In the genomic region with DNA sequence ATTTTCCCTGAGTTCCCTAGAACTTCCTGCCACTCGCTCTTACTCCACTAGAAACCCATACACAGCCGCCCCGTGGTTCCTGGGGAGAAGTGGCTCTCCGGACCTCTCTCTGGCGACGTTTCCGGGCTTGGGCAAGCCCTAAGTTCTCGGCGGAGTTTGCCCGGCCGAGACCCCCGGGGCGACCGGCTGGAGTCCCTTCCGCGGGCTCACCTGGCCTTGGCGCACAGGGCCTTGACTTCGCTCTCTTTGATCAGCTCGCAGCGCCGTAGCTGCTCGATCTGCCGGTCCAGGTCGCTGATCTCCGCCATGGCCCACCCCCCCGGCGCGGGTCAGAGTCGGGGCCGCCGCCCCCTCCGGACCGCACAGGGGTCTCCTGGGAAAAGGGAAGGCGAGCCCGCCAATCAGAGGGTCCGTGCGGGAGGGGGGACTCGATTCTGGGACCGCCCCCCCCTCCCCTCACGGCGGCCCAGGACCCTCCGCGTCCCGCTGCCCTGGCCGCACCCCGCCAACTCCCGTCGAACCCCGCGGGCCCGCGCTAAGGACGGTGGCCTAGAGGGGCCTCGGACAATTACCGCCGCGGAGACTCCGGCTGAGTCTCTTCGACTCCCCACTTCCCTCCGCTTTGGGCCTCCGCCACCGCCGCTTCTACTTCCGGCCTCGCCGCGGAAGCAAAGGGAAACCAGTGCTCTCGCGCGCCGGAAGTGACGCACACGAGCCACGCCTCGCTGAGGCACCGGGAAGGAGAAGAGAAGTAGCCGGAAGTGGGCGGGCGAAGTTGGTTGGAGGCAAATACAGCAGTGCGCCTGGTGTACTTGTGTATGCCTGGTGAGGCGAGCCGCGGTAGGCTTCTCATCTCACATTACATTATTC, we compare ENCODE assay signal across 7 mouse cellular contexts. TPM values are rescaled to one million over a fixed set of nuclear protein-coding genes. Genes with fewer than 3 reads are reported as not detected.
DNase-seq lines count a peak whose midpoint lies in the region; ATAC-seq and TF ChIP-seq lines count a peak whose summit lies in the region.

A gene (minus strand): TSS at position 646 of the 870 bp plus-strand sequence.

- peak within 1 kb of the TSS; percentile 92 for H3K9ac ChIP-seq in intestine, postnatal 0 days (ENCODE audit: low read depth, low read length)
- H3K9ac ChIP-seq in midbrain, embryonic 12.5 days (replicated peaks): peak within 1 kb of the TSS; percentile 91

- H3K9me3 ChIP-seq in intestine, postnatal 0 days (ENCODE audit: control insufficient read depth): no peaks in the 10 kb centered on the region
- H3K9me3 ChIP-seq in midbrain, embryonic 12.5 days: no peaks in the 10 kb centered on the region

- peak; percentile 91 for ATAC-seq in intestine, postnatal 0 days
- peak; percentile 93 for ATAC-seq in midbrain, embryonic 12.5 days (ENCODE audit: low FRiP score, low read depth)

- H3K36me3 ChIP-seq in intestine, postnatal 0 days (ENCODE audit: control insufficient read depth, insufficient read depth): peaks cover 53% of the 10 kb centered on the region
- H3K36me3 ChIP-seq in midbrain, embryonic 12.5 days: peaks cover 63% of the 10 kb centered on the region
- peaks cover 54% of the 10 kb centered on the region for H3K36me3 ChIP-seq in small intestine, adult 2 months (ENCODE audit: control insufficient read depth, insufficient read depth, low read length)

- peak within 1 kb of the TSS; percentile 71 for H3K4me2 ChIP-seq in intestine, postnatal 0 days (replicated peaks; ENCODE audit: low read depth)
- peak within 1 kb of the TSS; percentile 80 for H3K4me2 ChIP-seq in midbrain, embryonic 12.5 days (replicated peaks)

- peak within 1 kb of the TSS; percentile 86 for H3K4me3 ChIP-seq in intestine, postnatal 0 days (ENCODE audit: low read depth, low read length)
- peak within 1 kb of the TSS; percentile 93 for H3K4me3 ChIP-seq in midbrain, embryonic 12.5 days
- peak within 1 kb of the TSS; percentile 82 for H3K4me3 ChIP-seq in small intestine, adult 2 months (ENCODE audit: low read depth, low read length)

- TF ChIP-seq POLR2A in small intestine, adult 2 months (IDR thresholded peaks at IDR 0.05; ENCODE audit: low read depth, low read length): peak; percentile 41; the same call in 1 of the 2 replicates

- TF ChIP-seq CTCF in intestine, postnatal 0 days (IDR thresholded peaks at IDR 0.05; ENCODE audit: low read depth): 0 out of 2 replicates have a peak, but pooled peaks have one; percentile 6
- no peak for TF ChIP-seq CTCF in small intestine, adult 2 months (IDR thresholded peaks at IDR 0.05; ENCODE audit: extremely low read depth, insufficient read length, insufficient replicate concordance, low read depth, low read length)

- H3K27me3 ChIP-seq in intestine, postnatal 0 days (replicated peaks; ENCODE audit: control insufficient read depth, insufficient read depth, low read length): no peaks in the 10 kb centered on the region
- H3K27me3 ChIP-seq in midbrain, embryonic 12.5 days: no peaks in the 10 kb centered on the region
- H3K27me3 ChIP-seq in small intestine, adult 2 months (ENCODE audit: control insufficient read depth, insufficient read depth, low read length): no peaks in the 10 kb centered on the region

- DNase-seq in adrenal gland, adult 8-10 months: peak; percentile 95
- peak; percentile 96 for DNase-seq in embryo, embryonic 9.5 days (ENCODE audit: extremely low spot score)
- DNase-seq in gonadal fat pad, adult 2 months (ENCODE audit: low read depth): no peak
- peak; percentile 98 for DNase-seq in left cerebral cortex, postnatal 4 days

- intact Hi-C loops in left cerebral cortex, postnatal 4 days (cut with DNase I): no loop called here

- peak within 1 kb of the TSS; percentile 97 for H3K27ac ChIP-seq in intestine, postnatal 0 days (ENCODE audit: low read depth, low read length)
- peak within 1 kb of the TSS; percentile 93 for H3K27ac ChIP-seq in midbrain, embryonic 12.5 days (replicated peaks)
- peak within 1 kb of the TSS; percentile 72 for H3K27ac ChIP-seq in small intestine, adult 2 months (ENCODE audit: insufficient read depth, low read depth, low read length)

- H3K4me1 ChIP-seq in intestine, postnatal 0 days (replicated peaks; ENCODE audit: control insufficient read depth, insufficient read depth, low read length): peaks cover 3% of the 10 kb centered on the region; the same call in 1 of the 2 replicates
- peaks cover 32% of the 10 kb centered on the region for H3K4me1 ChIP-seq in midbrain, embryonic 12.5 days
- H3K4me1 ChIP-seq in small intestine, adult 2 months (ENCODE audit: control insufficient read depth, insufficient read depth, insufficient read length, low read length): peaks cover 6% of the 10 kb centered on the region; the same call in 1 of the 2 replicates

- under 1% methylated on average over 66 of the region's 83 CpGs for WGBS in intestine, postnatal 0 days
- WGBS in midbrain, embryonic 12.5 days: under 1% methylated on average over 71 of the region's 83 CpGs
- WGBS in small intestine, adult 2 months: under 1% methylated on average over 76 of the region's 83 CpGs

RNA-seq across cellular contexts. Expression of the gene that starts here (rescaled TPM):
- total RNA-seq in adrenal gland, adult 8-10 months (2022): 100 to 1,000 TPM in 1 of 4 experiments, 10 to 100 TPM in 3; 85.9 to 100 (median 94.9) TPM
- polyA plus RNA-seq in gonadal fat pad, adult 2 months (2012; rRNA removed): 129 and 161 TPM in 2 replicates
- polyA plus RNA-seq in intestine, postnatal 0 days (2015; fragmentation: Nextera tagmentation; extraction: Ambion mirVana): 134 and 135 TPM in 2 replicates
- 10 to 100 TPM; 71.1 to 79.7 TPM for total RNA-seq in left cerebral cortex, postnatal 4 days (2021)
- polyA plus RNA-seq in midbrain, embryonic 12.5 days (2016; fragmentation: Nextera tagmentation; extraction: Ambion mirVana): 315 and 323 TPM in 2 replicates
- 101 and 199 TPM in 2 replicates for polyA plus RNA-seq in small intestine, adult 2 months (2012; rRNA removed)
